Mouse (Mus musculus): ENCODE data around the gene Syt7. TPM values are rescaled to one million over a fixed set of nuclear protein-coding genes. Genes with fewer than 3 reads are reported as not detected.

Gene Syt7
- 2.6 and 10.5 TPM in 2 replicates for polyA plus RNA-seq (2012; rRNA removed)

DNA sequence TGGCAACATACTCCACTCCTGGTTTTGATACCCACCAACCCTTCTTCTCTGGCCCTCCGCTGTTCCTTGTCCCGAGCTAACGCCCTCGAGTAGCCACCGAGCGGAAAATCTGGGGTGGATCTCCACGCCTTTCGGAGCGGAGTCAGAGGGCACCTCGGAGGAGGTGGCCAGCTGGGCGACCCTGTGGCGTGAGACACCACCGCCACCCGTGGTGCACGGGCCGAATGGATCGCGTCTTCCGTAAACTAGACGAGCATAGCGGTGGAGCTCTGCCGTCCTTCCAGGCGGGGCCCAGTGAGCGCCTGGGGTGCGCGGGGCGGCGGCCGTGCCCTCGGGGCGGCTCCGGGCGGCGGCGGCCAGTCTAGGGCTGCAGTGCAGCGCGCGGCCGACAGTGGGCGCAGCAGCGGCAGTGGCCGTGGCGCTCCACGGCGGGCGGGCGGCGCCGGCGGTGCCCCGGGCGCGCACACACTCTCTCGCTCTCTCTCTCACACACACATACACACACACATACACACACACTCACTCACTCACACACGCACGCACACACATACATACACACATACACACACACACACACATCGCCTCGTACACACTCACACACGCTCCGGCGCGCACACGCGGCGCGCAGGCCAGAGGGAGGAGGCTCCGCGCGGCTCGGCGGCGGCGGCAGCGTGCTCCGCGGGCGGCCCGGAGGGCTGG, at the start of gene Syt7:
TSS of gene Syt7 (plus strand) at position 476 of the 699 bp plus-strand sequence.
- TF ChIP-seq POLR2A (IDR thresholded peaks at IDR 0.05; ENCODE audit: low read depth, low read length), result no peak
- peak; percentile 70 for TF ChIP-seq CTCF (IDR thresholded peaks at IDR 0.05; ENCODE audit: extremely low read depth, insufficient read length, insufficient replicate concordance, low read depth, low read length)
- WGBS, result under 1% methylated on average over 78 of the region's 78 CpGs
- H3K36me3 ChIP-seq (ENCODE audit: control insufficient read depth, insufficient read depth, low read length), result no peaks in the 10 kb centered on the region
- H3K4me3 ChIP-seq (ENCODE audit: low read depth, low read length), result peak within 1 kb of the TSS; percentile 65
- H3K4me1 ChIP-seq (ENCODE audit: control insufficient read depth, insufficient read depth, insufficient read length, low read length), result no peaks in the 10 kb centered on the region; the same call in 1 of the 2 replicates
- H3K27ac ChIP-seq (ENCODE audit: insufficient read depth, low read depth, low read length), result no peak within 1 kb of the TSS
- peaks cover 21% of the 10 kb centered on the region for H3K27me3 ChIP-seq (ENCODE audit: control insufficient read depth, insufficient read depth, low read length)

DNA sequence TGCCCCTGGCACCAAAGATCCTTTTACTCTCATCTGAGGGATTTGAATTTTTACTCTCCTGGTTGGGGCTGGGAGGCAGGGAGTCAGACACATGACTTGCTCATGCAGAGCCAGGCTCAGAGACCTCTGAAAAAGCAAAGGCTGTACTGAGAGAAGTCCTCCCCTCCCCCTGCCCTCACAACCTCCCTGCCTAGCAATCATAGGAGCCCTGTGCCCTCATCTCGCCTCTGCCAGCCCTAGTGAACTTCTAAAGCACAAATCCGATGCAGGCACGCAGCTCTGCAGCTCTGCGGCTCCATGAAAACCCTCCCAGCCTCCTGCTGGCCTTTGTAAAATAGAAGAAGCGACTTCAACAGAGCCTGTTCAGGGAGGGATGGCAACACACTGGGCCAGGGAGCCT, 49.6 kb upstream of the Syt7 start:
- H3K4me3 ChIP-seq (ENCODE audit: low read depth, low read length), result no peak overlapping the region
- TF ChIP-seq POLR2A (IDR thresholded peaks at IDR 0.05; ENCODE audit: low read depth, low read length) (no peak), CTCF (IDR thresholded peaks at IDR 0.05; ENCODE audit: extremely low read depth, insufficient read length, insufficient replicate concordance, low read depth, low read length) (no peak)
- 57% methylated on average over 5 of the region's 5 CpGs for WGBS

DNA sequence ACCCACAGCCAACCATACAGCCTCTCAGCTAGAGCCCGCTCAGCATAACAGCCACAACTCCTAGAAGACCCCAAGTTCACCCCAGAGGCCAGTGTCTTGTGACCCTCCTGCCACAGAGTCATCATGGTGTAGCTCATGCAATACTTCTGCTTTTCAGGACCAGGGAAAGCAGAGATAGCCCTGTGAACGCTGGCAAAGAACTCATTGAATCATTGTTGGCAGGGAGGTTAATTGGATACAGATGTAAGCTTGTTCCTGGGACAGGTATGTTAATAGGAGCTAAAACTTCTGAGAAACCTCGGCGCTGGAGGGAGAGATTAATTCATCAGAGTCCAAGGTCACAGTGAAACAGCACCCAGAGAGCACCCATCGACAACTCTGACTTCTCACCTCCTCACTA, 48.2 kb upstream of the Syt7 start:
- no peaks in the 10 kb centered on the region; the same call in 1 of the 2 replicates for H3K27me3 ChIP-seq (ENCODE audit: control insufficient read depth, insufficient read depth, low read length)
- no peaks in the 10 kb centered on the region for H3K4me1 ChIP-seq (ENCODE audit: control insufficient read depth, insufficient read depth, insufficient read length, low read length)
- H3K4me3 ChIP-seq (ENCODE audit: low read depth, low read length), result no peak overlapping the region
- no peaks in the 10 kb centered on the region for H3K36me3 ChIP-seq (ENCODE audit: control insufficient read depth, insufficient read depth, low read length)
- no peak overlapping the region for H3K27ac ChIP-seq (ENCODE audit: insufficient read depth, low read depth, low read length)
- WGBS, result 36% methylated on average over 5 of the region's 5 CpGs
- no peak for TF ChIP-seq CTCF (IDR thresholded peaks at IDR 0.05; ENCODE audit: extremely low read depth, insufficient read length, insufficient replicate concordance, low read depth, low read length)
- TF ChIP-seq POLR2A (IDR thresholded peaks at IDR 0.05; ENCODE audit: low read depth, low read length), result no peak

More for the DNA sequence above, 49.6 kb upstream of the Syt7 start:
- Histone ChIP-seq H3K4me1 (ENCODE audit: control insufficient read depth, insufficient read depth, insufficient read length, low read length) (no peaks in the 10 kb centered on the region), H3K27me3 (ENCODE audit: control insufficient read depth, insufficient read depth, low read length) (no peaks in the 10 kb centered on the region; the same call in none of the 2 replicates), H3K27ac (ENCODE audit: insufficient read depth, low read depth, low read length) (no peak overlapping the region), H3K36me3 (ENCODE audit: control insufficient read depth, insufficient read depth, low read length) (no peaks in the 10 kb centered on the region)

DNA sequence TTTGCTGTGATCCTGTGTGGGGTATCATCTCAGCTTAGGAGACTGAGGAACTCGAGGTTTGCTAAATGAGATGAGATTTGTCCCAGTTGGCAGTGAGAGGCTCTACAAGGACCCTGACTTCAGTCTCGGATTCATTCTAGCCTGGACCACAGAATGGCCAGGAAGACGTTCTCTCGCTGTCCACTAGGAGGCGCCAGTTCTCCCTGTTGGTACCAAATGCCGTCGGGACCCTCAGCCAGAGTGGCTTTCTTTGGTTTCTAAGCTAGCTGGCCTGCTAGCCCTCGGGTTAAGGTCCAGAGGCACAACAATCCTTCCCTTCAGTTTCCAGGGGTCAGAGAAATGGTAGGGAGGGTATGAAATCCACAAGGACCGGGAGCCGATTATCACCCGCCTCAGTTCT, 47.7 kb upstream of the Syt7 start:
- 17% methylated on average over 11 of the region's 11 CpGs for WGBS
- no peak for TF ChIP-seq POLR2A (IDR thresholded peaks at IDR 0.05; ENCODE audit: low read depth, low read length)
- TF ChIP-seq CTCF (IDR thresholded peaks at IDR 0.05; ENCODE audit: extremely low read depth, insufficient read length, insufficient replicate concordance, low read depth, low read length), result peak; percentile 89
- no peak overlapping the region for H3K27ac ChIP-seq (ENCODE audit: insufficient read depth, low read depth, low read length)

DNA sequence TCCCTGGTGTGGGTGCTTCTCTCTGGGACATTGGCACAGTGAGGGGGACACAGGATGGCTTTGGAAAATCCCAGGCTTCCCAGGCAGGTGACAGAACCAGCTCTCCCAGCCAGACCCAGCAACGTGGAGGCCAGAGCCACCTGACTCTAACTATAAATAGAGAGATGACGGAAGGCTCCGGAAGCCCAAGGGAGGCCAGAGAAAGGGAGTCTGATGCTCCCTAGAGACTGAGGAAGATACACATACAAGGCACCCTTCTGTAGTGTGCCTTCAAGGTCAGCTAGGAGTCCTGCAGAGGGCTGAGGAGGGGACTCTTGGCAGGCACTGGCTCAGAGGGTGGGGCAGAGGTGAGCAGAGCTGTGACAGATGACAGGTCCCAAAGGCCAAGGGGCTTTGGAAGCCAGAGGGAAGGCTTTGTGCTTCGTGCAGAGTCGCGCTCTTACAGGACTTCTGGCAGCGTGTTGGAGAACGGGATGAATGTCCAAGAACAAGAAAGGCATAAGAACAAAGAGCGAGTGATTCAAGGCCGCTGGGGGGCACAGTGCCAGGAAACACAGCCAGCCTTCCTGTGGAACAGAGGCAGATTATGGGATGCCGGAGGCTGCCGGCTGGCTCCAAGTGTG, 47.0 kb upstream of the Syt7 start:
- Histone ChIP-seq H3K27me3 (ENCODE audit: control insufficient read depth, insufficient read depth, low read length) (no peaks in the 10 kb centered on the region; the same call in 1 of the 2 replicates), H3K4me3 (ENCODE audit: low read depth, low read length) (no peak overlapping the region), H3K4me1 (ENCODE audit: control insufficient read depth, insufficient read depth, insufficient read length, low read length) (no peaks in the 10 kb centered on the region), H3K27ac (ENCODE audit: insufficient read depth, low read depth, low read length) (no peak overlapping the region), H3K36me3 (ENCODE audit: control insufficient read depth, insufficient read depth, low read length) (no peaks in the 10 kb centered on the region)
- no peak for TF ChIP-seq CTCF (IDR thresholded peaks at IDR 0.05; ENCODE audit: extremely low read depth, insufficient read length, insufficient replicate concordance, low read depth, low read length)
- no peak for TF ChIP-seq POLR2A (IDR thresholded peaks at IDR 0.05; ENCODE audit: low read depth, low read length)
- WGBS, result 26% methylated on average over 12 of the region's 12 CpGs

More for the DNA sequence above, 47.7 kb upstream of the Syt7 start:
- no peaks in the 10 kb centered on the region; the same call in 1 of the 2 replicates for H3K27me3 ChIP-seq (ENCODE audit: control insufficient read depth, insufficient read depth, low read length)
- no peak overlapping the region for H3K4me3 ChIP-seq (ENCODE audit: low read depth, low read length)
- no peaks in the 10 kb centered on the region for H3K36me3 ChIP-seq (ENCODE audit: control insufficient read depth, insufficient read depth, low read length)
- H3K4me1 ChIP-seq (ENCODE audit: control insufficient read depth, insufficient read depth, insufficient read length, low read length), result no peaks in the 10 kb centered on the region

DNA sequence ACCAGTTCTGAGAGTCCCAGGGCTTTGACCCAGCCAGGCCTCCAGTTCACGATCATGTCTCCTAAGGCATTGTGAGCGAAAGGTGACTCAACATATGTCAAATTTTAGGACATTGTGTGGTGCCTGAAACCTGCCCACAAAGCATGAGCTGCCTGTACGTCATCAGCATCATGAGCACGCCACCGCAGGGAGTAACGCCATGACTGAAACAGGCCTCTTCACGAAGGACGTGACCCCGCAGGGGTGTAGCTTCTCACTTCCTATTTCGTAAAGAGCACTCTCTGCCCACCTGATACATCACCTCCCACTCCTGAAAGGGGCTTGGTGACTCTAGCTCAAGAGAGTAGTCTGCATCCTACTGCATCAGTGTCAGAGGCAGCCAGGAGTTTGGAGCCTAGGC, 45.0 kb upstream of the Syt7 start:
- no peaks in the 10 kb centered on the region for H3K4me1 ChIP-seq (ENCODE audit: control insufficient read depth, insufficient read depth, insufficient read length, low read length)
- TF ChIP-seq CTCF (IDR thresholded peaks at IDR 0.05; ENCODE audit: extremely low read depth, insufficient read length, insufficient replicate concordance, low read depth, low read length) (no peak), POLR2A (IDR thresholded peaks at IDR 0.05; ENCODE audit: low read depth, low read length) (no peak)
- H3K4me3 ChIP-seq (ENCODE audit: low read depth, low read length), result no peak overlapping the region
- H3K36me3 ChIP-seq (ENCODE audit: control insufficient read depth, insufficient read depth, low read length), result no peaks in the 10 kb centered on the region
- no peaks in the 10 kb centered on the region; the same call in 1 of the 2 replicates for H3K27me3 ChIP-seq (ENCODE audit: control insufficient read depth, insufficient read depth, low read length)
- WGBS, result 82% methylated on average over 10 of the region's 10 CpGs
- no peak overlapping the region for H3K27ac ChIP-seq (ENCODE audit: insufficient read depth, low read depth, low read length)

DNA sequence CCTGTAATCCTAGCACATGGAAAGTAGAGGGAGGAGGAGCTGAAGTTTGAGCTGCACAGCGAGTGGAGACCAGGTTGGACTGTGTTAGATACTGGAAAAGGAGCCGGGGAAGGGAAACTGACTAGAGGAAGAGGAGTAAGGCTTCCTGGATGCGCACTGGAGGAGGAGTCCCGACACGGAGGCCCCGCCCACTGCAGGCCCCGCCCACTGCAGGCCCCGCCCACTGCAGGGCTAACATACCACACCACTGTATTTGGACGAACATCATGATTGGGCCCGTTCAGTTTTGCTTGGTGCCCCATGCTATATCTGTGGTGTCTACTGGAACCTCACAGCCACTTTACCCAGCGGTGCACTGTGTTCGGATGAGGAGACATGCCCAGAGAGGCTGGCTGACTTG, 43.2 kb upstream of the Syt7 start:
- TF ChIP-seq POLR2A (IDR thresholded peaks at IDR 0.05; ENCODE audit: low read depth, low read length) (no peak), CTCF (IDR thresholded peaks at IDR 0.05; ENCODE audit: extremely low read depth, insufficient read length, insufficient replicate concordance, low read depth, low read length) (no peak)
- Histone ChIP-seq H3K36me3 (ENCODE audit: control insufficient read depth, insufficient read depth, low read length) (no peaks in the 10 kb centered on the region), H3K27me3 (ENCODE audit: control insufficient read depth, insufficient read depth, low read length) (no peaks in the 10 kb centered on the region), H3K4me3 (ENCODE audit: low read depth, low read length) (no peak overlapping the region), H3K4me1 (ENCODE audit: control insufficient read depth, insufficient read depth, insufficient read length, low read length) (no peaks in the 10 kb centered on the region), H3K27ac (ENCODE audit: insufficient read depth, low read depth, low read length) (no peak overlapping the region)
- 34% methylated on average over 12 of the region's 12 CpGs for WGBS

Data from small intestine, adult 2 months (tissue).